Mouse (Mus musculus) forebrain, postnatal 0 days (tissue): ENCODE data around the gene Slc25a53. TPM values are rescaled to one million over a fixed set of nuclear protein-coding genes. Genes with fewer than 3 reads are reported as not detected.

ENCODE experiments used
- ATAC-seq: fragments of 200-750 bp; cut with Nextera tagmentation; 2 replicates; pipeline ENCODE4 v1.8.0; 2017; ENCODE audit warnings: mild to moderate bottlenecking, moderate library complexity
- DNase-seq: peaks from one replicate; pipeline ENCODE4 v3.0.0-alpha.2; 2015
- H3K27ac ChIP-seq: fragments of 300-500 bp; sonication (generic); 2 replicates; pipeline ENCODE4 v1.5.1; 2014; ENCODE audit warnings: low read depth, mild to moderate bottlenecking, antibody characterized with exemption, low read length, moderate library complexity, mixed read lengths
- H3K27me3 ChIP-seq: fragments of 300-500 bp; sonication (generic); 2 replicates; pipeline ENCODE4 v1.6.1; 2014; ENCODE audit warnings: mild to moderate bottlenecking, low read length, mixed read lengths; ENCODE audit not compliant: insufficient read depth
- H3K36me3 ChIP-seq: fragments of 300-500 bp; sonication (generic); 2 replicates; pipeline ENCODE4 v1.6.1; 2014; ENCODE audit warnings: mild to moderate bottlenecking, moderate library complexity; ENCODE audit not compliant: insufficient read depth
- H3K4me1 ChIP-seq: fragments of 300-500 bp; sonication (generic); 2 replicates; pipeline ENCODE4 v1.6.1; 2014; ENCODE audit warnings: antibody characterized with exemption; ENCODE audit not compliant: insufficient read depth
- H3K4me2 ChIP-seq: fragments of 300-500 bp; sonication (generic); 2 replicates; pipeline ENCODE4 v1.6.1; 2014; ENCODE audit warnings: low read depth, mild to moderate bottlenecking, moderate library complexity
- H3K4me3 ChIP-seq: fragments of 300-500 bp; sonication (generic); 2 replicates; pipeline ENCODE4 v1.5.1; 2014; ENCODE audit warnings: low read depth, low read length, mixed read lengths
- H3K9ac ChIP-seq: fragments of 300-500 bp; sonication (generic); 2 replicates; pipeline ENCODE4 v1.6.1; 2014; ENCODE audit warnings: mild to moderate bottlenecking
- H3K9me3 ChIP-seq: fragments of 300-500 bp; sonication (generic); 2 replicates; pipeline ENCODE4 v1.6.1; 2016; ENCODE audit warnings: low read length
- CTCF ChIP-seq: sonication (generic); IDR thresholded peaks from 2 replicates; pipeline ENCODE4 v1.5.1; 2016; ENCODE audit warnings: antibody characterized with exemption, control low read depth, low read depth
- WGBS: fragments of 180-500 bp; shearing (Covaris S2); extraction: QIAGEN DNeasy Blood & Tissue Kit; methylation state at CpG from one replicate; pipeline ENCODE4 v1.1.7; 2014; 5-methylcytosine and 5-hydroxymethylcytosine counted together
- polyA plus RNA-seq: library from polyadenylated mRNA; unstranded; fragments of >200 nt; fragmentation: Nextera tagmentation; extraction: Ambion mirVana; gene quantifications from 2 replicates; pipeline ENCODE4 v1.2.1, GENCODE M21; 2015
- total RNA-seq: library from RNA; depleted of rRNA; stranded (reverse); fragments of >200 nt; gene quantifications from 2 replicates; pipeline ENCODE4 v1.2.3, GENCODE M21; 2014

The Slc25a53 gene
- total and polyA plus RNA-seq, 2 experiments from 2014 or later: 12.3 to 48.5 TPM

GRCm38 (mm10) chrX:137031726-137032125 is 6.4 kb downstream of the Slc25a53 start:
- 89% methylated on average over 5 of the region's 5 CpGs for WGBS
- DNase-seq: no peak
- H3K9ac ChIP-seq: no peak overlapping the region
- no peak for ATAC-seq
- H3K9me3 ChIP-seq: no peaks in the 10 kb centered on the region
- no peak overlapping the region for H3K4me2 ChIP-seq
- no peak overlapping the region for H3K27ac ChIP-seq
- no peaks in the 10 kb centered on the region for H3K36me3 ChIP-seq
- no peak overlapping the region for H3K4me3 ChIP-seq
- no peaks in the 10 kb centered on the region for H3K4me1 ChIP-seq
- H3K27me3 ChIP-seq: no peaks in the 10 kb centered on the region
- TF ChIP-seq CTCF: no peak

DNA sequence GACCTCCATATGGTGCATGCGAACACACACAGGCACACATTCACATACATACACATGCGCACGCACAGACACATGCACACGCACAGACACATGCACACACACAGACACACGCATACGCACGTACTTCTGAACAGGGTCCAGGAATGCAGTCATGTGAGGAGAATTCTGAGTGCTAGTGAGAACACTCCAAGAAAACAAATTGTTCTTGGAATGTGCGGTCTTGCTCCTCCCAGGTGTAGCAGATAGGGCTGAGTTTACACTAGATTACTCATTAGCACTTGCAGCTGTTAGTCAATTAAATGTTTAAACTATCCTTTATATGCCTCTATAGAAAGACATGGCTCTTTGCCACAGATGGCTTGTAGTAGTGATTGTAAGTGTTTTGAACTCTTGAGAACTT is 7.2 kb downstream of the Slc25a53 start:
- WGBS: 96% methylated on average over 8 of the region's 8 CpGs
- no peaks in the 10 kb centered on the region for H3K36me3 ChIP-seq
- no peaks in the 10 kb centered on the region for H3K4me1 ChIP-seq
- no peaks in the 10 kb centered on the region for H3K9me3 ChIP-seq
- no peak overlapping the region for H3K4me3 ChIP-seq
- ATAC-seq (no peak), DNase-seq (no peak)
- no peaks in the 10 kb centered on the region for H3K27me3 ChIP-seq
- no peak overlapping the region for H3K9ac ChIP-seq
- TF ChIP-seq CTCF: no peak
- no peak overlapping the region for H3K27ac ChIP-seq
- no peak overlapping the region for H3K4me2 ChIP-seq

DNA sequence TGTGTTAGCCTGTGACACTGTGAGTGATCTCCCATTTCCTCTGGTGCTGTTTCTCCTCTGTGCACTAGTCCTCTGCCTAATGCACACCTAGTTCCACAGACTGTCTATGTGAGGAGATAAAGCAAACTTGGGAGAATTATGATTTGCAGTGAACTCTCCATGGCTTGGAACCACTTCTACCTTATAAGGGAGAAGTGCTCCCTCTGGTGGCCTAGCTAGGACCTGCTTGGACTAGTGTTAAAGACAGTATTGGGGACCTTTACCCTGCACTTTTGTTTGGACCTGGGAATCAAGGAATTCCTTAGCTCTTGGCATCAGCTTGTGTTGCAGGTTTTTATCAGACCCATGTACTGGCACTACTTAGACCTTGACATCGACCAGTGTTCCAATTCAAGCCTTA is 18.8 kb downstream of the Slc25a53 start:
- Histone ChIP-seq H3K4me2 (no peak overlapping the region), H3K9me3 (no peaks in the 10 kb centered on the region), H3K36me3 (no peaks in the 10 kb centered on the region), H3K9ac (no peak overlapping the region), H3K4me3 (no peak overlapping the region), H3K27me3 (no peaks in the 10 kb centered on the region), H3K4me1 (no peaks in the 10 kb centered on the region), H3K27ac (no peak overlapping the region)
- WGBS: 50% methylated on average over 1 of the region's 1 CpGs
- peak; percentile 77 for TF ChIP-seq CTCF
- ATAC-seq (peak; percentile 74), DNase-seq (peak; percentile 73)

GRCm38 (mm10) chrX:137017668-137018067 is 20.4 kb downstream of the Slc25a53 start:
- 76% methylated on average over 1 of the region's 1 CpGs for WGBS
- Histone ChIP-seq H3K9ac (no peak overlapping the region), H3K27me3 (no peaks in the 10 kb centered on the region), H3K27ac (no peak overlapping the region), H3K9me3 (no peaks in the 10 kb centered on the region), H3K4me1 (no peaks in the 10 kb centered on the region), H3K4me3 (no peak overlapping the region), H3K4me2 (no peak overlapping the region), H3K36me3 (no peaks in the 10 kb centered on the region)
- ATAC-seq: no peak
- no peak for TF ChIP-seq CTCF
- no peak for DNase-seq

DNA sequence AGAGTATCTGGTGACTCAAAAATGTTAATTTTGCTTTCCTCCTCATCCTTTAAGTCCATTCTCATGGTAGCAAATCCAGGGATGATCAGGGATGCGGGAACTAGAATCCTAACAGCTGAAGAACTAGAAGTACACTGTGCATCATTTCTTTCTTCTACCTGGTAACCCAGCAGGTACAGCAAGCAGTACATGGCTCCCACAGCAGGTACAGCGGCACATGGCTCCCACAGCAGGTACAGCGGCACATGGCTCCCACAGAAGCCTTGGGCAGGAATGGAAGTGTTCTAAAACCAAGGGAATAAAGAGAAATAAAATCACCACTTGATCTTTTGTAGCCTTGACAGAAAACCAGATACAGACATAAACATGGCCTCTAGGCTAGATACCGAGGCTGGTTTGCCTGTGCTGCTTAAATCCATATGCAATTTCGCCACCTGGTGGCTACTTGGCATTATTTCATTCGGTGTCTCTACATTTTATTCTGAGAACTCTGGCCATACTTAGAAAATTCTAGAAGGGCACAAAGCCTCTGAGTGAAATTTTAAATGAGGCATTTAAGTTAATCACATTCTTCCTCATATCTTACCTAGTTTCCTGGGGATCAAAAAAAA is 22.9 kb downstream of the Slc25a53 start:
- H3K27me3 ChIP-seq: no peaks in the 10 kb centered on the region
- no peaks in the 10 kb centered on the region for H3K4me1 ChIP-seq
- H3K36me3 ChIP-seq: no peaks in the 10 kb centered on the region
- TF ChIP-seq CTCF: peak; percentile 74
- H3K27ac ChIP-seq: no peak overlapping the region
- H3K9me3 ChIP-seq: no peaks in the 10 kb centered on the region
- WGBS: 54% methylated on average over 6 of the region's 6 CpGs
- ATAC-seq (peak; percentile 83), DNase-seq (peak; percentile 84)
- H3K9ac ChIP-seq: no peak overlapping the region
- no peak overlapping the region for H3K4me2 ChIP-seq
- H3K4me3 ChIP-seq: no peak overlapping the region

DNA sequence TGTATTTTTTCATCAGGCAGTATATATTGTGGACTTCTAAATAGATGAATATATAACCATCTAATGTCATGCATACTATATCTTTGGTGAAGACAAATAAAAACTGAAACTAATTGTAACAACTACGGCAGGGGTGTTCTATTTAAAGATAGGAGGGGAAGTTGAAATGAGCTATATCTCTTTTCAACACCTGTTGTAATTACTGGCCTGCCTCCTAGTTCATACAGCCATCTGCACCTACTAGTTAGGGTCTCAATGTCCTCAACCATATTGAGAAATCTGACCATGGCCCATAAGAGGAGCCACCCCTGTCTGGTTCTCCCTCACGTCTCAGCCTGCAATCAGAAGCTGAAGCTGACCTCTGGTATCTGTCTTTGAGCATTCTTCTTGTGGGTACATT is 41.8 kb downstream of the Slc25a53 start:
- no peak for TF ChIP-seq CTCF
- Histone ChIP-seq H3K27me3 (no peaks in the 10 kb centered on the region), H3K9me3 (no peaks in the 10 kb centered on the region), H3K4me3 (no peak overlapping the region), H3K4me2 (no peak overlapping the region), H3K27ac (no peak overlapping the region), H3K36me3 (no peaks in the 10 kb centered on the region; the same call in 1 of the 2 replicates), H3K4me1 (no peaks in the 10 kb centered on the region), H3K9ac (no peak overlapping the region)
- 88% methylated on average over 2 of the region's 2 CpGs for WGBS
- ATAC-seq: no peak
- DNase-seq: no peak

DNA sequence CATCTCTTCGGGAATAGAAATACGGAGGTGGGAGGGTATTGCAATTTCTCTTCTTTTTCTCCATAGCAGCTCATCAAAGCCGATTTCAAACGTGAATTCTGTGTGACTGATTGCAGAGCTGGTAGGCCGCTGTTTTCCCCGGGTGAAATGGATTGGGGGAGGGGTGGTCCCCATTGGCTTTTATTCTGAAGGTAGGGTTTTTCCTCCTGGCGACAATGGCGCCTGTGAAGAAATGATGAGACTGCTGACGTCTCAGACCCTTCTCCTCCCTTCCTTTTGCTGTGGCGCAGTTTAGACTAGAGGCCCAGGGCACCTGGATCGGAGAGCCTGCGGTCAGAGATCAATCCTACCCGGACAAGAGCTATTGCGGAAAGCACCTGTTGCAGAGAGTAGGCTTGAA is 44.5 kb downstream of the Slc25a53 start:
- peak; percentile 23; the same call in 1 of the 2 replicates for ATAC-seq

More for the DNA sequence above, 44.5 kb downstream of the Slc25a53 start:
- peak overlapping the region; percentile 94 for H3K27ac ChIP-seq
- TF ChIP-seq CTCF: no peak
- peak overlapping the region; percentile 68 for H3K9ac ChIP-seq
- H3K4me3 ChIP-seq: peak overlapping the region; percentile 53
- no peaks in the 10 kb centered on the region for H3K27me3 ChIP-seq
- no peaks in the 10 kb centered on the region for H3K36me3 ChIP-seq
- H3K4me2 ChIP-seq: peak overlapping the region; percentile 53
- DNase-seq: peak; percentile 69
- no peaks in the 10 kb centered on the region for H3K4me1 ChIP-seq
- WGBS: 29% methylated on average over 14 of the region's 14 CpGs
- no peaks in the 10 kb centered on the region for H3K9me3 ChIP-seq
